In genomic region chr12:110992128-110992553, GRCm38 (mm10) we compare ENCODE assay signal across 8 mouse cellular contexts. TPM values are rescaled to one million over a fixed set of nuclear protein-coding genes. Genes with fewer than 3 reads are reported as not detected.
DNase-seq lines count a peak whose midpoint lies in the region; ATAC-seq lines count a peak whose summit lies in the region.

No protein-coding gene starts in this region.

- peak overlapping the region; percentile 54 for H3K9ac ChIP-seq in hindbrain, embryonic 15.5 days

- peak overlapping the region; percentile 25; the same call in 1 of the 2 replicates for H3K27ac ChIP-seq in hindbrain, embryonic 15.5 days (replicated peaks)

- H3K4me3 ChIP-seq in hindbrain, embryonic 15.5 days, result peak overlapping the region; percentile 50

- peak; percentile 90 for DNase-seq in WW6 (ENCODE audit: low read depth, low spot score)
- DNase-seq in cerebellum, postnatal 36 days, result peak; percentile 96 to 98
- DNase-seq in frontal cortex, postnatal 36 days (ENCODE audit: low spot score in 2 of 2), result peak; percentile 88
- DNase-seq in left cerebral cortex, adult 11 months (ENCODE audit: low spot score), result peak; percentile 81
- DNase-seq in lung, postnatal 36 days, result peak; percentile 95
- DNase-seq in retina, embryonic 14.5 days (ENCODE audit: low spot score), result peak; percentile 95
- peak; percentile 89 to 93 for DNase-seq in thymus, postnatal 36 days

- H3K4me2 ChIP-seq in hindbrain, embryonic 15.5 days, result peak overlapping the region; percentile 66

- WGBS in hindbrain, embryonic 15.5 days, result 0% methylated on average over 24 of the region's 24 CpGs

- H3K4me1 ChIP-seq in hindbrain, embryonic 15.5 days (replicated peaks), result peaks cover 13% of the 10 kb centered on the region

- no peaks in the 10 kb centered on the region for H3K36me3 ChIP-seq in hindbrain, embryonic 15.5 days

- peak; percentile 91 for ATAC-seq in hindbrain, embryonic 15.5 days (ENCODE audit: low FRiP score, low read depth)

- H3K9me3 ChIP-seq in hindbrain, embryonic 15.5 days, result no peaks in the 10 kb centered on the region

- H3K27me3 ChIP-seq in hindbrain, embryonic 15.5 days, result no peaks in the 10 kb centered on the region

RNA-seq across cellular contexts. Expression of gene Ankrd9, which starts 13.3 kb away (rescaled TPM):
- 10.1 and 10.5 TPM in 2 replicates for polyA plus RNA-seq in hindbrain, embryonic 15.5 days (2015; fragmentation: Nextera tagmentation; extraction: Ambion mirVana)

RNA-seq across cellular contexts. Expression of gene Rcor1, which starts 47.0 kb away (rescaled TPM):
- 5.7 and 5.9 TPM in 2 replicates for polyA plus RNA-seq in hindbrain, embryonic 15.5 days (2015; fragmentation: Nextera tagmentation; extraction: Ambion mirVana)

Comparison
In these comparisons a context has a peak if more than half of its experiments do, and no peak if none do; other contexts are left out.
1. Peak in every context shown above with its lines: DNase-seq, ATAC-seq, H3K4me3 ChIP-seq and H3K27ac ChIP-seq.